Mouse (Mus musculus): ENCODE measurements around the gene Ppm1d. TPM values are rescaled to one million over a fixed set of nuclear protein-coding genes. Genes with fewer than 3 reads are reported as not detected.

Ppm1d gene
- polyA plus RNA-seq, 1 experiment: 7.3 TPM

- DNase-seq: no peak
- TF ChIP-seq CTCF (IDR thresholded peaks at IDR 0.05; ENCODE audit: insufficient read depth, low read length): no peak
- no peak for TF ChIP-seq POLR2A (IDR thresholded peaks at IDR 0.05; ENCODE audit: borderline replicate concordance, extremely low read depth, low read depth, low read length)
- WGBS: 66% methylated on average over 9 of the region's 9 CpGs
- Histone ChIP-seq H3K4me3 (replicated peaks; ENCODE audit: extremely low read depth, low read depth, low read length) (no peak overlapping the region), H3K4me1 (ENCODE audit: control insufficient read depth, insufficient read depth, low read length) (peaks cover 5% of the 10 kb centered on the region)
Measured at GRCm38 (mm10) chr11:85392864-85393220, 81.8 kb downstream of the Ppm1d start.

GRCm38 (mm10) chr11:85393990-85394389, 82.9 kb downstream of the Ppm1d start:
- TF ChIP-seq POLR2A (IDR thresholded peaks at IDR 0.05; ENCODE audit: borderline replicate concordance, extremely low read depth, low read depth, low read length) (no peak), CTCF (IDR thresholded peaks at IDR 0.05; ENCODE audit: insufficient read depth, low read length) (no peak)
- Histone ChIP-seq H3K4me3 (replicated peaks; ENCODE audit: extremely low read depth, low read depth, low read length) (no peak overlapping the region), H3K4me1 (ENCODE audit: control insufficient read depth, insufficient read depth, low read length) (peaks cover 5% of the 10 kb centered on the region)
- WGBS: 41% methylated on average over 3 of the region's 3 CpGs
- DNase-seq: no peak

GRCm38 (mm10) chr11:85395361-85395760, 84.3 kb downstream of the Ppm1d start:
- peaks cover 5% of the 10 kb centered on the region for H3K4me1 ChIP-seq (ENCODE audit: control insufficient read depth, insufficient read depth, low read length)
- H3K4me3 ChIP-seq (replicated peaks; ENCODE audit: extremely low read depth, low read depth, low read length): no peak overlapping the region
- DNase-seq: no peak
- no peak for TF ChIP-seq CTCF (IDR thresholded peaks at IDR 0.05; ENCODE audit: insufficient read depth, low read length)
- no peak for TF ChIP-seq POLR2A (IDR thresholded peaks at IDR 0.05; ENCODE audit: borderline replicate concordance, extremely low read depth, low read depth, low read length)
- WGBS: 67% methylated on average over 7 of the region's 7 CpGs

Other genes with a start within 250 kb of the Ppm1d start
- gene Usp32, start 171.1 kb upstream of the Ppm1d start, polyA plus RNA-seq (2012; rRNA removed): 4.4 and 7.9 TPM in 2 replicates
- gene 1700125H20Rik, start 140.8 kb upstream of the Ppm1d start, polyA plus RNA-seq (2012; rRNA removed): not detected in 2 replicates
- gene Appbp2, start 76.1 kb upstream of the Ppm1d start, polyA plus RNA-seq (2012; rRNA removed): 10.2 and 11.1 TPM in 2 replicates
- 54.9 and 55.7 TPM in 2 replicates for gene Bcas3, start 41.9 kb downstream of the Ppm1d start, polyA plus RNA-seq (2012; rRNA removed)